Mouse (Mus musculus) adipocyte (in vitro differentiated cells): ENCODE measurements around the gene Tcea2.
A peak's percentile ranks its signal among the peaks of the same experiment; 100 is the strongest.

Source experiments
- DNase-seq: peaks from one replicate; pipeline ENCODE4 v3.0.0-alpha.2; 2016; ENCODE audit warnings: low spot score

Gene Tcea2

GRCm38 (mm10) chr2:181714903-181715326 lies 34.8 kb downstream of the Tcea2 start, which contains the start of gene Oprl1:
Oprl1 (plus strand) TSS chr2:181715016.
- DNase-seq = no peak

DNA sequence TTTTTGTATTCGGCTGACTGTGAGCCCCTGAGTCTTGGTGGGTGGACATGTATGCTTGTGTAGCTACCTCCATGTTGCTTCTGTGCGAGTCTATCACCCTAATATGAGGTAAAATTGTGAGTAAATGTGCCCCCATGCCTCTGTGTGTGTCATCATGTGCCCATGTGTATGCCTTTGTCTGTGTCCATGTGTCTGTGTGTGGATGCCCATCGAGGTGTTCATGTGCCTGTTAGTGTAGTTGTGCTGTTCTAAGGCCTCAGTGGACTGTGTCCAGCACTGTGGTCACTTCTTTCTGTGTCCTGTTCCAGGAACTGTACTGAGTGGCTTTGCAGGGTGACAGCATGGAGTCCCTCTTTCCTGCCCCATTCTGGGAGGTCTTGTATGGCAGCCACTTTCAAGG lies 35.3 kb downstream of the Tcea2 start:
- no peak for DNase-seq

- no peak for DNase-seq
These were observed 36.9 kb downstream of the Tcea2 start for GRCm38 (mm10) chr2:181716991-181717390.

GRCm38 (mm10) chr2:181720061-181720460 lies 40.0 kb downstream of the Tcea2 start:
- DNase-seq = peak; percentile 30

DNA sequence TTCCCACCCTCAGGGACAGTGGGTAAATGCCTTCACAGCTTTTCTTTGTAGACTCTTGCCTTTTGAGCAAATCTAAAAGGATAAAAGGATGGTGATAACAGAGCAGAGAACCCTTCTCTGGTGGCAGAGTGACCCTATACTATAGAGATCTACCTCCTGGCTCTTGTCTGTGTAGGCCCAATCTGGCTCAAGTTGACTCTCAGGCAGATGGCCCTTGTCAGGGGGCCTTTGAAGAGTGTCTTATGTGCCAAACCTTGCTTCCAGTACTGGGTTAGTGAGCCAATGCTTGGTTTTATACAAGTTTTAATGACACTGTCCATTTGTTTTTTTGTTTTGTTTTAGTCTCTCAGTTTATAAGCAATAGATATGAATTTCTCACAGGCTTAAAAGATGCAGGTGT lies 41.1 kb downstream of the Tcea2 start:
- no peak for DNase-seq

GRCm38 (mm10) chr2:181722213-181722612 lies 42.1 kb downstream of the Tcea2 start:
- peak; percentile 80 for DNase-seq

DNA sequence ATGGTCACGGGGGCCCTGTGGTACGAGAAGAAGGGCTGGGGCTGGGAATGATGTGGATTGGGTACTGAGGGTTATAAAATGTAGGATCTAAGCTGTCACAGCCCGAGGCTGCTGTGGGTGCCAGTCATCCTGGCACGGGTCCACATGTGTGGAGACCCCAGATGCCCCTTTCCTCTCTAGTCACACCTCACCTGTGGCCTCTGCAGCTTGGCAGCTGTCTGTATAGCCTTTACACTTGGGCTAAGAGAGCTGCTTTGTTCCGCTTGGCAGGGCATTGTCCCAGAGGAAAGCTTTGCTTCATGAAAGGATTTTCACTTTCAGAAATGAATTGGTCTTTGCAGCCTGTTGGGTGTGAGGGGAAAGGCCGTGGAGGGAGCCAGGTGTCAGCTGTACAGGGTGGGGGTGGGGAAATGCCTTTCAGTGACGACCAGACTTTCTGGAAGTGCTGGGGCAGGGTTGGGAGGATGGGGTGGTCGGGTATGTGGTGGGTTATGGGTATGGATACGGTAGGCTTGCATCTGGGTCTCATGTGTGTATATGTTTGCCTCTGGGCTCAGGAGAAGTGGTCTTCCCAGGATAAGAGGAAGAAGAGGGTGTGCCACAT lies 47.7 kb downstream of the Tcea2 start:
- DNase-seq = peak; percentile 48

GRCm38 (mm10) chr2:181730051-181730450 lies 49.9 kb downstream of the Tcea2 start:
- DNase-seq = no peak
